Mouse (Mus musculus): ENCODE measurements around the gene Filip1.
"Not testable (repeated sequence)": the region's sequence is repeated elsewhere in the genome, so short reads cannot be mapped to it uniquely, and the experiment has no call there.

Filip1 gene

GRCm38 (mm10) chr9:80012751-80013150, at the start of gene Filip1:
Gene Filip1, minus strand, starts transcription at chr9:80012851.
- DNase-seq (ENCODE audit: low read depth, low spot score), result no peak

- DNase-seq (ENCODE audit: low read depth, low spot score), result no peak
These were observed 45.0 kb upstream of the Filip1 start for GRCm38 (mm10) chr9:80057690-80058089.

- DNase-seq (ENCODE audit: low read depth, low spot score), result no peak
These were observed 40.3 kb upstream of the Filip1 start for GRCm38 (mm10) chr9:80052951-80053350.

- DNase-seq (ENCODE audit: low read depth, low spot score), result not testable (repeated sequence)
These were observed 36.6 kb upstream of the Filip1 start for GRCm38 (mm10) chr9:80049271-80049670.

GRCm38 (mm10) chr9:80044301-80044700, 31.6 kb upstream of the Filip1 start:
- DNase-seq (ENCODE audit: low read depth, low spot score), result not testable (repeated sequence)

GRCm38 (mm10) chr9:80039296-80039815, 26.7 kb upstream of the Filip1 start:
- DNase-seq (ENCODE audit: low read depth, low spot score), result no peak

- DNase-seq (ENCODE audit: low read depth, low spot score), result no peak
These were observed 25.3 kb upstream of the Filip1 start for GRCm38 (mm10) chr9:80037997-80038383.

- DNase-seq (ENCODE audit: low read depth, low spot score), result no peak
These were observed 24.8 kb upstream of the Filip1 start for GRCm38 (mm10) chr9:80037262-80037996.

- DNase-seq (ENCODE audit: low read depth, low spot score), result no peak
These were observed 13.9 kb upstream of the Filip1 start for GRCm38 (mm10) chr9:80026581-80027021.

GRCm38 (mm10) chr9:80026017-80026416, 13.4 kb upstream of the Filip1 start:
- DNase-seq (ENCODE audit: low read depth, low spot score), result peak; percentile 69

- not testable (repeated sequence) for DNase-seq (ENCODE audit: low read depth, low spot score)
These were observed 12.7 kb upstream of the Filip1 start for GRCm38 (mm10) chr9:80025347-80025746.

GRCm38 (mm10) chr9:80022821-80023220, 10.2 kb upstream of the Filip1 start:
- no peak for DNase-seq (ENCODE audit: low read depth, low spot score)

GRCm38 (mm10) chr9:80021648-80022047, 9.0 kb upstream of the Filip1 start:
- no peak for DNase-seq (ENCODE audit: low read depth, low spot score)

- DNase-seq (ENCODE audit: low read depth, low spot score), result no peak
These were observed 7.8 kb upstream of the Filip1 start for GRCm38 (mm10) chr9:80020429-80020828.

GRCm38 (mm10) chr9:80012016-80012415, 635 bp downstream of the Filip1 start:
- DNase-seq (ENCODE audit: low read depth, low spot score), result no peak

GRCm38 (mm10) chr9:80002394-80003188, 10.1 kb downstream of the Filip1 start:
- DNase-seq (ENCODE audit: low read depth, low spot score), result peak; percentile 61

- no peak for DNase-seq (ENCODE audit: low read depth, low spot score)
These were observed 15.4 kb downstream of the Filip1 start for GRCm38 (mm10) chr9:79997282-79997681.

- no peak for DNase-seq (ENCODE audit: low read depth, low spot score)
These were observed 18.4 kb downstream of the Filip1 start for GRCm38 (mm10) chr9:79994296-79994695.

- no peak for DNase-seq (ENCODE audit: low read depth, low spot score)
These were observed 19.6 kb downstream of the Filip1 start for GRCm38 (mm10) chr9:79993066-79993465.

- no peak for DNase-seq (ENCODE audit: low read depth, low spot score)
These were observed 22.1 kb downstream of the Filip1 start for GRCm38 (mm10) chr9:79990456-79991017.

- no peak for DNase-seq (ENCODE audit: low read depth, low spot score)
These were observed 22.9 kb downstream of the Filip1 start for GRCm38 (mm10) chr9:79989703-79990102.

- DNase-seq (ENCODE audit: low read depth, low spot score), result no peak
These were observed 23.6 kb downstream of the Filip1 start for GRCm38 (mm10) chr9:79989061-79989460.

All from embryo, embryonic 11.5 days (tissue).